Mouse (Mus musculus): ENCODE measurements at regions not wholly inside any gene's neighbourhood (a gene's known extent, or its start where the extent isn't known, plus 50 kb on each side); places are given as distances from the start of the nearest gene placed in this dataset.
A peak's percentile ranks its signal among the peaks of the same experiment; 100 is the strongest.

DNA sequence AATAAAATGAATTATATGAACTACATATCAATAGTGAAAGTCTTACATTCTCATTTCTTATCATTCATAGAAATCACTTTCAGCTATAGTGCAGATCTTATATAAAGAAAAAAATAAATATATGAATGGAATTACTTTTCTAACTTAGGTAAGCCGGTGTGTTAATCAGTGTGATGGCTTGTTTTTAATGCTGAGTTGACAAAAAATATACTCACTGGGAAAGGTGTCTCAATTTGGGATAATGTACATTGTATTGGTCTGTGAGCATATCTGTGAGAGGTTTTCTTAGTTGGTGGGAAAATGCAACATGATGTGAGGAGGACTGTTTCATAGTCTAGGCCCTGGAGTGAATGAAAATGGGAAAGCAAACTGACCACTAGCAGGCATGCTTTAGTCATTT is 511.3 kb downstream of the Slco6d1 start:
- peak; percentile 86 for TF ChIP-seq MAFK (IDR thresholded peaks at IDR 0.05; ENCODE audit: insufficient replicate concordance, low read length)
- TF ChIP-seq IRF4 (IDR thresholded peaks at IDR 0.05; ENCODE audit: low read depth, low read length), result no peak
- Histone ChIP-seq H3K4me1 (ENCODE audit: control insufficient read depth in 1 of 2, insufficient read depth in 2 of 2) (no peaks in the 10 kb centered on the region), H3K36me3 (replicated peaks in 1 of 2; ENCODE audit: control insufficient read depth in 1 of 2, insufficient read depth in 1 of 2, low read length in 1 of 2) (no peaks in the 10 kb centered on the region), H3K4me3 (replicated peaks in 1 of 3; ENCODE audit: low read depth in 2 of 3, low read length in 2 of 3, poor library complexity in 1 of 3) (no peak overlapping the region), H3K27me3 (replicated peaks) (no peaks in the 10 kb centered on the region), H3K9ac (ENCODE audit: insufficient read depth, low read depth) (no peak overlapping the region), H3K79me2 (replicated peaks; ENCODE audit: control insufficient read depth, extremely low read depth, insufficient read depth, poor library complexity, severe bottlenecking) (no peaks in the 10 kb centered on the region), H3K4me2 (ENCODE audit: insufficient read depth, low read depth, poor library complexity, severe bottlenecking) (no peak overlapping the region), H3K9me3 (replicated peaks; ENCODE audit: low read length) (peaks cover 19% of the 10 kb centered on the region), H3K27ac (ENCODE audit: insufficient read depth, low read depth) (no peak overlapping the region)
- dilution Hi-C loops (cut with MboI; ENCODE audit: extremely low pct_ligation_motif_present, extremely low pct_unique_long_range_greater_than_20kb, low sequenced_read_pairs), result no loop called here
- in situ Hi-C loops (cut with MboI; ENCODE audit: low pct_ligation_motif_present, low pct_unique_long_range_greater_than_20kb, low sequenced_read_pairs), result no loop called here
- no peak for DNase-seq (ENCODE audit: extremely low read depth)

DNA sequence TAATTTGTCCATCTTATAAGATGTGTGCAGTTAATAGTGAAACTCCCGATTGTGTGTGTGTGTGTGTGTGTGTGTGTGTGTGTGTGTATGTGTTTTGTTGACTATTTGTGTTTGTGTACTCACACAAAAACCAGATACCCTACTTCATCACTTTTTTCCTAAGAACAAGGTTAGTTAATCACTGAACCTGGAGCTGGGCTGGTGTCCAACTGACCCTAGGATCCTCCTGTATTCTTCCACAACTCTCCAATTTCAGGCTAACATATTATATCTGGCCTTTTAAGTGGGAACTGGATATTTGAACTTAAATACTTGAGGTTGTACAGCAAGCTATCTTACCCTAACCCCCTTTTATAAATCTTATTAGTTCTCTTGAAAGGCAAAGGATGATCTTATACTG is 556.8 kb downstream of the Slco6d1 start:
- no peaks in the 10 kb centered on the region for H3K27me3 ChIP-seq (replicated peaks)
- H3K27ac ChIP-seq (ENCODE audit: insufficient read depth, low read depth), result no peak overlapping the region
- H3K9me3 ChIP-seq (replicated peaks; ENCODE audit: low read length), result peaks cover 23% of the 10 kb centered on the region
- DNase-seq (ENCODE audit: extremely low read depth), result no peak
- dilution Hi-C loops (cut with MboI; ENCODE audit: extremely low pct_ligation_motif_present, extremely low pct_unique_long_range_greater_than_20kb, low sequenced_read_pairs), result no loop called here
- in situ Hi-C loops (cut with MboI; ENCODE audit: low pct_ligation_motif_present, low pct_unique_long_range_greater_than_20kb, low sequenced_read_pairs), result no loop called here
- H3K36me3 ChIP-seq (replicated peaks in 1 of 2; ENCODE audit: control insufficient read depth in 1 of 2, insufficient read depth in 1 of 2, low read length in 1 of 2), result no peaks in the 10 kb centered on the region
- H3K4me3 ChIP-seq (replicated peaks in 1 of 3; ENCODE audit: low read depth in 2 of 3, low read length in 2 of 3, poor library complexity in 1 of 3), result no peak overlapping the region
- no peaks in the 10 kb centered on the region for H3K4me1 ChIP-seq (ENCODE audit: control insufficient read depth in 1 of 2, insufficient read depth in 2 of 2)
- H3K4me2 ChIP-seq (ENCODE audit: insufficient read depth, low read depth, poor library complexity, severe bottlenecking), result no peak overlapping the region
- no peak overlapping the region for H3K9ac ChIP-seq (ENCODE audit: insufficient read depth, low read depth)
- H3K79me2 ChIP-seq (replicated peaks; ENCODE audit: control insufficient read depth, extremely low read depth, insufficient read depth, poor library complexity, severe bottlenecking), result no peaks in the 10 kb centered on the region
- TF ChIP-seq ETS1 (conservative IDR thresholded peaks at IDR 0.05; ENCODE audit: low read depth, low read length) (no peak), TBP (conservative IDR thresholded peaks at IDR 0.05; ENCODE audit: low read depth, low read length) (no peak), EP300 (IDR thresholded peaks at IDR 0.05; ENCODE audit: low read length) (no peak), MAFK (IDR thresholded peaks at IDR 0.05; ENCODE audit: insufficient replicate concordance, low read length) (no peak), POLR2AphosphoS2 (IDR thresholded peaks at IDR 0.05; ENCODE audit: low read depth, low read length) (no peak), CTCF (conservative IDR thresholded peaks at IDR 0.05 in 1 of 2, IDR thresholded peaks at IDR 0.05 in 1 of 2; ENCODE audit: low read depth in 2 of 2, low read length in 2 of 2) (no peak), PAX5 (IDR thresholded peaks at IDR 0.05; ENCODE audit: low read length) (no peak), ELF1 (IDR thresholded peaks at IDR 0.05; ENCODE audit: low read depth, low read length) (no peak), MEF2A (IDR thresholded peaks at IDR 0.05; ENCODE audit: borderline replicate concordance, low read depth, low read length) (no peak)
